Mouse (Mus musculus) spleen, adult 2 months (tissue): ENCODE results near the gene Fam243. TPM values are rescaled to one million over a fixed set of nuclear protein-coding genes. Genes with fewer than 3 reads are reported as not detected.

Source experiments
- DNase-seq, 2 experiments: peaks; one replicate each; pipeline versions ENCODE4 v3.0.0 to v3.0.0-alpha.2; 2012 to 2021; ENCODE audit warnings: low spot score in 2 of 2, low read depth in 1 of 2
- H3K27ac ChIP-seq: fragments of 200-500 bp; 2 replicates; pipeline ENCODE4 v1.5.1; 2012; ENCODE audit warnings: low read length, inconsistent platforms; ENCODE audit not compliant: insufficient read depth
- H3K27me3 ChIP-seq: fragments of 200-500 bp; 2 replicates; pipeline ENCODE4 v1.6.1; 2012; ENCODE audit warnings: mild to moderate bottlenecking, moderate library complexity, low read length, inconsistent platforms; ENCODE audit not compliant: control insufficient read depth, insufficient read depth
- H3K36me3 ChIP-seq: fragments of 200-500 bp; 2 replicates; pipeline ENCODE4 v1.6.1; 2012; ENCODE audit warnings: mild to moderate bottlenecking, low read length, inconsistent platforms; ENCODE audit not compliant: control insufficient read depth, insufficient read depth
- H3K4me1 ChIP-seq: fragments of 200-500 bp; 2 replicates; pipeline ENCODE4 v1.6.1; 2011; ENCODE audit warnings: inconsistent platforms; ENCODE audit not compliant: control insufficient read depth, insufficient read depth, insufficient read length
- H3K4me3 ChIP-seq: fragments of 200-500 bp; 2 replicates; pipeline ENCODE4 v1.5.1; 2011; ENCODE audit warnings: mild to moderate bottlenecking, inconsistent platforms; ENCODE audit not compliant: insufficient read depth, insufficient read length; ENCODE audit errors: extremely low read depth
- CTCF ChIP-seq: fragments of 200-500 bp; IDR thresholded peaks from 2 replicates; pipeline ENCODE4 v1.5.1; 2011; ENCODE audit warnings: mild to moderate bottlenecking, inconsistent platforms; ENCODE audit not compliant: insufficient read depth, insufficient read length, insufficient replicate concordance; ENCODE audit errors: extremely low read depth
- POLR2A ChIP-seq: fragments of 200-500 bp; IDR thresholded peaks from 2 replicates; pipeline ENCODE4 v1.6.1; 2011; ENCODE audit warnings: low read depth, low read length, inconsistent platforms
- WGBS: fragments of 180-500 bp; shearing (Covaris S2); methylation state at CpG from one replicate; pipeline ENCODE4 v1.1.7; 2018; 5-methylcytosine and 5-hydroxymethylcytosine counted together
- polyA plus RNA-seq: library from polyadenylated mRNA; depleted of rRNA; stranded (reverse); fragments of >200 nt; gene quantifications from 2 replicates; pipeline ENCODE4 v1.2.3, GENCODE M21; 2012

Fam243 gene
- polyA plus RNA-seq, 1 experiment = not detected

DNA sequence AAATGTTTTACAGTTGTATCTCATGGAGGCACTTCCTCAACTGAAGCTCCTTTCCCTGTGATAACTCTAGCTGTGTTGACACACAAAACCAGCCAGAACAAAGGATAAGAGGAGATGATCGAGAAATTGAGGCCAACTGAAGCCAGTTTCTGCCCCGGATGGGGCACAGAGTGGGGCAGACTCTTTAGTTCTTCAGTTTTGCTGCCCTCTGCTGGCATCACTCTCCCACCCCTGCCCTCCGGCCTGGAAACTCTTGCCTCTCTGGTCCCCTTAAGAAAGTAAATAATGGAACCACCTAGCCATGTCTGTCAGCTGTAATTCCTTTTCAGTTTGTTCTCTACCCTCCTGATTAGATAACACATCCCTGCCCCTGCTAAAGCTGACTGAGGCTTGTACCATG lies 13.3 kb downstream of the Fam243 start:
- Histone ChIP-seq H3K4me1 (no peaks in the 10 kb centered on the region), H3K36me3 (peaks cover 21% of the 10 kb centered on the region), H3K4me3 (no peak overlapping the region), H3K27ac (no peak overlapping the region), H3K27me3 (no peaks in the 10 kb centered on the region)
- 88% methylated on average over 3 of the region's 3 CpGs for WGBS
- DNase-seq = no peak
- TF ChIP-seq CTCF (no peak), POLR2A (no peak)

- 95% methylated on average over 2 of the region's 2 CpGs for WGBS
- no peak for DNase-seq
- Histone ChIP-seq H3K4me3 (no peak overlapping the region), H3K36me3 (peaks cover 10% of the 10 kb centered on the region), H3K27ac (no peak overlapping the region), H3K4me1 (peaks cover 6% of the 10 kb centered on the region; the same call in 1 of the 2 replicates), H3K27me3 (no peaks in the 10 kb centered on the region)
- TF ChIP-seq CTCF = no peak
Measured at GRCm38 (mm10) chr16:92305519-92305918, 15.7 kb downstream of the Fam243 start.

GRCm38 (mm10) chr16:92302506-92302905 lies 18.7 kb downstream of the Fam243 start:
- Histone ChIP-seq H3K4me1 (peaks cover 10% of the 10 kb centered on the region; the same call in 1 of the 2 replicates), H3K27ac (no peak overlapping the region), H3K36me3 (peaks cover 8% of the 10 kb centered on the region), H3K4me3 (no peak overlapping the region), H3K27me3 (no peaks in the 10 kb centered on the region)
- DNase-seq = no peak
- 68% methylated on average over 5 of the region's 5 CpGs for WGBS
- TF ChIP-seq CTCF (no peak), POLR2A (no peak)

- peak overlapping the region; percentile 68 for H3K4me3 ChIP-seq
- no peaks in the 10 kb centered on the region for H3K27me3 ChIP-seq
- no peak for TF ChIP-seq CTCF
- TF ChIP-seq POLR2A = no peak
- H3K36me3 ChIP-seq = peaks cover 7% of the 10 kb centered on the region
- H3K4me1 ChIP-seq = peaks cover 10% of the 10 kb centered on the region; the same call in 1 of the 2 replicates
- no peak overlapping the region for H3K27ac ChIP-seq
- 33% methylated on average over 5 of the region's 5 CpGs for WGBS
- no peak for DNase-seq
Measured at GRCm38 (mm10) chr16:92301989-92302388, 19.3 kb downstream of the Fam243 start.

DNA sequence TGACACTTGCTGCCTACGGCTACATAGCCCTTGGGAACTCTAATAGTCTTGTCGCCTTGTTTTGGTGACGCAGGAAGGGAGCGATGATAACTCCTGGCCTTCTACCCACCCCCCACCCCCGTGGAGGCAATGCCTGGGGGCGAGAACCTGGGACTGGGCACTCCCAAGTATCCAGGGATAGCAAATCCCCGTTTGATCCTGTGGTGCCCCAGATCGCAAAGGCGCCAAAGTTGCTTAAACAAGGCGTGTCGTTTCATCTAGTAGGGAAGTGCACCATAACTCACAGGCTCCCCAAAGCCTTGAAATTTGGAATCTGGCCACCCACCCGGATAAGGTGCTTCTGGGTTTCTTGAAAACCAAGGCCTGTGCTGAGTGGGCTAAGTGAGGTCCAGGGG lies 19.8 kb downstream of the Fam243 start:
- no peaks in the 10 kb centered on the region for H3K27me3 ChIP-seq
- peaks cover 10% of the 10 kb centered on the region; the same call in 1 of the 2 replicates for H3K4me1 ChIP-seq
- TF ChIP-seq CTCF (no peak), POLR2A (no peak)
- H3K27ac ChIP-seq = no peak overlapping the region
- H3K4me3 ChIP-seq = peak overlapping the region; percentile 68
- 2% methylated on average over 12 of the region's 12 CpGs for WGBS
- no peak for DNase-seq
- H3K36me3 ChIP-seq = peaks cover 6% of the 10 kb centered on the region

DNA sequence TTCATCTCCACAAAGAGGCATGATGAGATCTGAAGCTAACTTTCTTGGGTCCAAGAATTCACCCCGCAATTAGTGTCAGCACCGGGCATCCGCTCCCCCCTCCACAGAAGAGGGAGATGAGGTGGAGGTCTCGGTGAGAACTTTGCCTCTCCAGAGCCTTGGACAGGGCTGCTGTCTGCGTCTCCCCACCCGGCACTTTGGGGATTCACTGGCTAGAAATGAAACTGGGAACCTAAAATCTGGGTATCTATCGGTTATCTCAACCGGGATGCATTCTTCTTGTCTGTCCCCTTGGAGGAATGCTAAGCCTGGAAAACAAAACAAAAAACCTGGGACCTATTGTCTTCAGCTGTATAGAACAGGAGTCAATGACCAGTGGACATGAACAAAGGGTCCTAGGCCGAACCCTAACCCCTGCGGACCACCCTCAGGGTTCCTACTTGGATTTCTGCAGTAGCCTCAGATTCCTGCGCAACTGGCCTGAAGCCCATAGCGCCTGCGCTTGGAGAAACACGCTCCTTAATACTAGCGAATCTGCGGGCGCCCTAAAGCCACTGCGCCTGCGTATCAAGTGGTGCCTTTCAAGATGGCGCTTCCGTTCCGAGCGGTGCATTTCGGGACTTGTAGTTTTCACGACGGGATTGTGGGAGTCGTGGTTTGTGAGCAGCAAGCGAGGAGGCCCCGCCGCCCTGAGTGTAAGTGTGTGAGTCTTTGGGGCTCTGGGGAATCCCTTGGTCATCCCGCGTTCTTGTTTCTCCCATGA lies 20.4 kb downstream of the Fam243 start, which contains the start of gene Smim11:
Smim11 (plus strand) TSS at position 638 of the 763 bp plus-strand sequence.
- 9% methylated on average over 32 of the region's 32 CpGs for WGBS
- peaks cover 10% of the 10 kb centered on the region; the same call in 1 of the 2 replicates for H3K4me1 ChIP-seq
- no peak within 1 kb of the TSS for H3K27ac ChIP-seq
- TF ChIP-seq CTCF = no peak
- TF ChIP-seq POLR2A = peak; percentile 25; the same call in 1 of the 2 replicates
- H3K4me3 ChIP-seq = peak within 1 kb of the TSS; percentile 68
- DNase-seq = peak; percentile 89 to 93
- H3K36me3 ChIP-seq = peaks cover 2% of the 10 kb centered on the region; the same call in 1 of the 2 replicates
- no peaks in the 10 kb centered on the region for H3K27me3 ChIP-seq

GRCm38 (mm10) chr16:92295328-92295727 lies 25.9 kb downstream of the Fam243 start:
- 75% methylated on average over 2 of the region's 2 CpGs for WGBS
- Histone ChIP-seq H3K27ac (no peak overlapping the region), H3K36me3 (no peaks in the 10 kb centered on the region), H3K4me3 (no peak overlapping the region), H3K27me3 (0 out of 2 replicates have a peak, but pooled peaks cover 1% of the 10 kb centered on the region), H3K4me1 (peaks cover 3% of the 10 kb centered on the region; the same call in 1 of the 2 replicates)
- no peak for DNase-seq
- TF ChIP-seq CTCF = no peak
